Mouse (Mus musculus) megakaryocyte, embryonic 14.5 days (primary cell): ENCODE measurements around the gene Olfm2.

ENCODE experiments used
- FLI1 ChIP-seq: IDR thresholded peaks from 2 replicates; pipeline ENCODE4 v1.6.1; 2012; ENCODE audit warnings: low read length, inconsistent platforms, mixed read lengths
- GATA1 ChIP-seq: IDR thresholded peaks from 3 replicates; pipeline ENCODE4 v1.6.1; 2012; ENCODE audit warnings: mixed read lengths, low read length, inconsistent platforms, borderline replicate concordance

GRCm38 (mm10) chr9:20729451-20729850 is 16.7 kb downstream of the Olfm2 start:
- no peak for TF ChIP-seq GATA1
- no peak for TF ChIP-seq FLI1
